Mouse (Mus musculus): ENCODE data around the gene Epb41l1. TPM values are rescaled to one million over a fixed set of nuclear protein-coding genes. Genes with fewer than 3 reads are reported as not detected.

Epb41l1 gene
- total and polyA plus RNA-seq, 2 experiments from 2014 or later, result 10.0 to 211 TPM

- Histone ChIP-seq H3K4me2 (ENCODE audit: low read depth) (no peak overlapping the region), H3K4me3 (ENCODE audit: low read depth, low read length) (no peak overlapping the region), H3K27ac (ENCODE audit: low read depth, low read length) (no peak overlapping the region), H3K36me3 (ENCODE audit: insufficient read depth) (peaks cover 29% of the 10 kb centered on the region), H3K9ac (no peak overlapping the region), H3K4me1 (ENCODE audit: insufficient read depth) (no peaks in the 10 kb centered on the region), H3K27me3 (ENCODE audit: insufficient read depth, low read length) (no peaks in the 10 kb centered on the region), H3K9me3 (ENCODE audit: low read length) (no peaks in the 10 kb centered on the region)
- no peak for ATAC-seq
- 53% methylated on average over 2 of the region's 2 CpGs for WGBS
- TF ChIP-seq CTCF (IDR thresholded peaks at IDR 0.05; ENCODE audit: low read depth), result no peak
- no peak for DNase-seq
Measured at GRCm38 (mm10) chr2:156566512-156566911, 145.8 kb downstream of the Epb41l1 start.

GRCm38 (mm10) chr2:156568647-156569046 is 147.9 kb downstream of the Epb41l1 start:
- DNase-seq (no peak), ATAC-seq (no peak)
- peaks cover 29% of the 10 kb centered on the region for H3K36me3 ChIP-seq (ENCODE audit: insufficient read depth)
- no peak overlapping the region for H3K4me2 ChIP-seq (ENCODE audit: low read depth)
- no peak overlapping the region for H3K9ac ChIP-seq
- 93% methylated on average over 7 of the region's 7 CpGs for WGBS
- no peaks in the 10 kb centered on the region for H3K27me3 ChIP-seq (ENCODE audit: insufficient read depth, low read length)
- TF ChIP-seq CTCF (IDR thresholded peaks at IDR 0.05; ENCODE audit: low read depth), result no peak
- H3K9me3 ChIP-seq (ENCODE audit: low read length), result no peaks in the 10 kb centered on the region
- no peak overlapping the region for H3K27ac ChIP-seq (ENCODE audit: low read depth, low read length)
- H3K4me3 ChIP-seq (ENCODE audit: low read depth, low read length), result no peak overlapping the region
- H3K4me1 ChIP-seq (ENCODE audit: insufficient read depth), result no peaks in the 10 kb centered on the region

DNA sequence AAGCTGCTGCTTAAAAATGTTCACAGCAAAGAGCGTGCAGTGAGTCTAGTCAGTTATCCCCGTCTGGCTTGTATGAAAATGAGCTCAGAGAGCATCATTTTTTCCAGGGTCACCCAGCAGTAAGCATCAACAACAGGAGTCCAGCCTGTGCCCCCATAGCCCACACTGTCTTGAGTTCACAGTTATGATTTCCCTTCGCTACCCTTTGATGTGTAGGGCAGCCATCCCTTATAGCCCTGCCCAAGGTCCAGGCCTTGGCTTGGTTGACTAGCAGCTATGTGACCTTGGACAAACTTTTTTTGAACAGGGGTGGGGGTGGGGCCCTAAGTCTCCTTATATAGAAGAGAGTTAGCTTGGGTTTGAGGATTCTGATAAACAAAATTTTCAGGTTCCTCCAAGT is 148.6 kb downstream of the Epb41l1 start:
- no peaks in the 10 kb centered on the region for H3K27me3 ChIP-seq (ENCODE audit: insufficient read depth, low read length)
- WGBS, result 90% methylated on average over 3 of the region's 3 CpGs
- H3K4me1 ChIP-seq (ENCODE audit: insufficient read depth), result no peaks in the 10 kb centered on the region
- H3K9ac ChIP-seq, result no peak overlapping the region
- H3K9me3 ChIP-seq (ENCODE audit: low read length), result no peaks in the 10 kb centered on the region
- no peak for DNase-seq
- H3K27ac ChIP-seq (ENCODE audit: low read depth, low read length), result no peak overlapping the region
- no peak for TF ChIP-seq CTCF (IDR thresholded peaks at IDR 0.05; ENCODE audit: low read depth)
- H3K4me2 ChIP-seq (ENCODE audit: low read depth), result no peak overlapping the region
- H3K4me3 ChIP-seq (ENCODE audit: low read depth, low read length), result no peak overlapping the region
- peaks cover 29% of the 10 kb centered on the region for H3K36me3 ChIP-seq (ENCODE audit: insufficient read depth)
- ATAC-seq, result no peak

- ATAC-seq (no peak), DNase-seq (no peak)
- H3K4me3 ChIP-seq (ENCODE audit: low read depth, low read length), result no peak overlapping the region
- no peaks in the 10 kb centered on the region for H3K9me3 ChIP-seq (ENCODE audit: low read length)
- no peak overlapping the region for H3K9ac ChIP-seq
- no peak overlapping the region for H3K4me2 ChIP-seq (ENCODE audit: low read depth)
- no peaks in the 10 kb centered on the region for H3K4me1 ChIP-seq (ENCODE audit: insufficient read depth)
- no peak overlapping the region for H3K27ac ChIP-seq (ENCODE audit: low read depth, low read length)
- no peak for TF ChIP-seq CTCF (IDR thresholded peaks at IDR 0.05; ENCODE audit: low read depth)
- no peaks in the 10 kb centered on the region for H3K27me3 ChIP-seq (ENCODE audit: insufficient read depth, low read length)
- WGBS, result 85% methylated on average over 6 of the region's 6 CpGs
- peaks cover 25% of the 10 kb centered on the region for H3K36me3 ChIP-seq (ENCODE audit: insufficient read depth)
Measured at GRCm38 (mm10) chr2:156571521-156571920, 150.8 kb downstream of the Epb41l1 start.

DNA sequence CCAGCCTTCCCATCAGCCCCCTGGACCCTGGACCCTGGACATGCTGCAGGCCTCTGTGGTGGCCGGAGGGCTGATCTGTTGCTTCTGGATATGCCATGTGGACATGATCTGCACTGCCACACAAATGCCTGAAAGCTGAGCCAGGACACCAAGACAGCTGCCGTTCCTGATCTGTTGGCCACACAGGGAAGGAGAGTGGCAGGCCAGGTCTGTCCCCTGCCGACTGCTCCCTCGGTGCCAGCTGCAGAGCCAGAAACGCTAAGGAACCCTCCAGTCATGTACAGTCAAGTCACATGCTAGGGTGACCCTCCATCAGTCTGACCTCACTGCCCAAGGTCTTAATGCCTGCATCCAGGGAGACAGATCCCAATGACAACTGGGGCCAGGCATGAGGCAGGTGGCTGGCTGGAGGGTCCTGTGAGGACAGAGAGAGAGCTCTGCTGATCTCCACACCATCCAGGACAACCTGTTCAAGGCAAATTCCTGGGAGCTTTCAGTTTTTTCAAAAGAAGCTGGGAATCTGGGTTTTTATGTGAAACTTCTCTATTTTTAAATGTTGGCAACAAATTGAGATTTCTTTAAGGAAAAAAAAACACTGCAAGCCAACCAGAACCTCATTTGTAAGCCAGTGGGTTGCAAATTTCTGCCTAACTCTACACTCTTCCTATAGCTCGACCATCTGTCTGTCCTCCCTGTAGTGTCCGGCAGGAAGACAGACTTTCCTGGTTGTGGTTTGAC is 156.3 kb downstream of the Epb41l1 start:
- no peak overlapping the region for H3K4me2 ChIP-seq (ENCODE audit: low read depth)
- H3K4me3 ChIP-seq (ENCODE audit: low read depth, low read length), result no peak overlapping the region
- 71% methylated on average over 7 of the region's 7 CpGs for WGBS
- no peak for DNase-seq
- H3K9ac ChIP-seq, result no peak overlapping the region
- H3K4me1 ChIP-seq (ENCODE audit: insufficient read depth), result no peaks in the 10 kb centered on the region
- no peaks in the 10 kb centered on the region for H3K9me3 ChIP-seq (ENCODE audit: low read length)
- no peak for TF ChIP-seq CTCF (IDR thresholded peaks at IDR 0.05; ENCODE audit: low read depth)
- no peak overlapping the region for H3K27ac ChIP-seq (ENCODE audit: low read depth, low read length)
- ATAC-seq, result no peak
- H3K36me3 ChIP-seq (ENCODE audit: insufficient read depth), result no peaks in the 10 kb centered on the region
- H3K27me3 ChIP-seq (ENCODE audit: insufficient read depth, low read length), result no peaks in the 10 kb centered on the region

DNA sequence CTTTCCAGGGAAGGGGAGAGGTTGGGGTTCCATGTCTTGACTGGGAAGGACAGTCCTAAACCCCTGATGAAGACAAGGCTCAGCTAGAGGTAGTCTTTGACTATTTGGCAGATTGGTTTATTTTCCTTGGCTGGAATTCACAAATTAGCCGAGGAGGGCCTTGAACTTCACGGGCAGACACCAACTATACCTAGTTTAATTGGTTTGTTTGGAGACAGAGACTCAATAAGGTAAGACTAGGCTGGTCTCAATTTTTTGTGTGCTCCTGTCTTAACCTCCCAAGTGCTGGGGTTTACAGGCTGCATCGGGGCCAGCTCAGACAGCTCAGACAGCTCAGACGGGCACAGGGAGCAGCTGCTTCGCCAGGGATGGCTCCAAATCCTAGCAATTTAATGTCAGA is 159.8 kb downstream of the Epb41l1 start:
- Histone ChIP-seq H3K9ac (no peak overlapping the region), H3K4me1 (ENCODE audit: insufficient read depth) (peaks cover 14% of the 10 kb centered on the region), H3K27me3 (ENCODE audit: insufficient read depth, low read length) (no peaks in the 10 kb centered on the region), H3K27ac (ENCODE audit: low read depth, low read length) (no peak overlapping the region), H3K9me3 (ENCODE audit: low read length) (no peaks in the 10 kb centered on the region), H3K4me3 (ENCODE audit: low read depth, low read length) (no peak overlapping the region), H3K4me2 (ENCODE audit: low read depth) (no peak overlapping the region), H3K36me3 (ENCODE audit: insufficient read depth) (no peaks in the 10 kb centered on the region)
- TF ChIP-seq CTCF (IDR thresholded peaks at IDR 0.05; ENCODE audit: low read depth), result no peak
- ATAC-seq (no peak), DNase-seq (no peak)
- WGBS, result 71% methylated on average over 5 of the region's 5 CpGs

DNA sequence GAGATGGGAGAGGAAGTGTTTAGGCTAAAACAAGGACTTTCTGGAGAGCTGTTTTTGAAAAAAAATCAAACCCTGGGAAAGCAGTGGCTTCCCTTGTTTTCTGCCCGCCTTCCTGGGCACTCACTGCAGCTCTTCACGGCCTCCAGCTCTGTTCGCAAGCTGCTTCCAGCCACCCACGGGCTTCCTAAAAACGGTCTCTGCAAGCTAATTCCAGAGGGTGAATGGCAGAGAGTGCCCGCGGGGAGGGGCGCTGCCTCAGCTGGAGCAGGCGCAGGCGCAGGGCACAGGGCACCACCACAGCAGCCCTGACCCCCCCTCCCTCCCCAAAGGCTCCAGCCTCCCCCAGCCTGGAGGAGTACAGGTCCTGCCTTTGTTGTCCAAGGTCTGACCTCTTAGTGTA is 160.5 kb downstream of the Epb41l1 start:
- 47% methylated on average over 10 of the region's 10 CpGs for WGBS
- no peak overlapping the region for H3K27ac ChIP-seq (ENCODE audit: low read depth, low read length)
- H3K4me1 ChIP-seq (ENCODE audit: insufficient read depth), result peaks cover 14% of the 10 kb centered on the region
- no peaks in the 10 kb centered on the region for H3K36me3 ChIP-seq (ENCODE audit: insufficient read depth)
- no peak overlapping the region for H3K4me3 ChIP-seq (ENCODE audit: low read depth, low read length)
- DNase-seq (peak; percentile 40), ATAC-seq (peak; percentile 46)
- no peak for TF ChIP-seq CTCF (IDR thresholded peaks at IDR 0.05; ENCODE audit: low read depth)
- H3K9me3 ChIP-seq (ENCODE audit: low read length), result no peaks in the 10 kb centered on the region
- no peaks in the 10 kb centered on the region for H3K27me3 ChIP-seq (ENCODE audit: insufficient read depth, low read length)
- no peak overlapping the region for H3K4me2 ChIP-seq (ENCODE audit: low read depth)
- H3K9ac ChIP-seq, result no peak overlapping the region

Data from forebrain, postnatal 0 days (tissue).